Mouse (Mus musculus) heart, adult 18-20 months (tissue): ENCODE measurements around the gene Olfr692. TPM values are rescaled to one million over a fixed set of nuclear protein-coding genes. Genes with fewer than 3 reads are reported as not detected.
A peak's percentile ranks its signal among the peaks of the same experiment; 100 is the strongest.

Experiments used
- DNase-seq, 2 experiments: peaks; one replicate each; pipeline ENCODE4 v3.0.0; 2021 to 2022; ENCODE audit warnings: mixed read lengths in 1 of 2
- total RNA-seq, 2 experiments: library from RNA; stranded (reverse); gene quantifications; 2 replicates each; pipeline ENCODE4 v1.2.3; 2021

Gene Olfr692
- total RNA-seq, 2 experiments from 2014 or later: not detected

DNA sequence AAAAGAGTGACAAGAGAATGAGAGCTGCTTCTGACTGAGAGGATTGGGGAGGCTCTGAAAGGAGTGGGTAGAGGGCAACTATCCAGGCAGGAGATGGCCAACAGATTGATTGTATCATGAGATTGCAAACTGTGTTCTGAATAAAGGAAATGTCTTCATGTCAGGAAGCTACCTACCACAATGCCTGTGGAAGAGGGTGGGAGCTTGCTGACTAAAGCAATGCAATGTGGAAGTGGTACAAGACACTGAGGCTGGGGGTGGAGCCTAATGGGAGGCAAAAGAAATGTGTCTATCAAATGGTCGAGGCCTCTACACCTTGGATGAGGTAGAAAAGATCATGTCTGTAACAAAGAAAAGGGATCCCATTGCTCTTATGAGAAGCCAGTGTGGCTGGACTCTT lies 38.3 kb downstream of the Olfr692 start:
- DNase-seq: no peak

DNA sequence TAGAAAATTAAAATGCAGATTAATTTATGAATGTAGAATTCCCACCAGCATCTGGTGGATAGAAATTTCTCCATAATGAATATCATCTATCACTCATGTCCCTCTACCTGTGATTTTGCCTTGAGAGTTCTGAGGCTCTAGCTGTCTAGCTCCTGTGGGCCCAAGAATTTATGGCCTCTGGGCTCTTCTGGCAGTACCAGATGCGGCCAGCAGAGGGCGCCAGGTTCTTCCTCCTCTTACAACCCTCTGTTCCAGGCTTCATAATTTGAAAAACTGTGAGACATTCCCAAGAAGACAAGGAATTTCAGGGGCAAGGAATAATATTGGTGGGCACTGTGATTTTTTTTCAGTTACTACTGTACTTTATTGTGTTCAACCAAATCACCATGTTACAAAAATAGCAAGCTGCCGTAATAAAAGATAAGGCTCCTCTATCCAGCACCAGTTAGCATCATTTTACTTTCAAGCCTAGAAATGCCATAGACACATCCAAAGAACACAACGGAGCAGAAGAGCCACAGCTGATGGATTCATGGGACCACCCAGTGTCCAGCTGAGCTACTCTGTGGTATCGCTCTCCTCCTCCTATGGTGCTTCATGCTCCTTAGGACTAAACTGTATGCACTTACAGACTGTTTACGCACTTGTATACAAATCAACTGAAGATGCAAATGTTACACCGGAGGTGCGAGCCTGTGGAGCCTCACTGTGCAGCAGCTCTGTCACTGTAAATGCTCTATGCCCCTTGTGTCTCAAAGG lies 44.0 kb downstream of the Olfr692 start:
- peak; percentile 59 to 90 for DNase-seq

DNA sequence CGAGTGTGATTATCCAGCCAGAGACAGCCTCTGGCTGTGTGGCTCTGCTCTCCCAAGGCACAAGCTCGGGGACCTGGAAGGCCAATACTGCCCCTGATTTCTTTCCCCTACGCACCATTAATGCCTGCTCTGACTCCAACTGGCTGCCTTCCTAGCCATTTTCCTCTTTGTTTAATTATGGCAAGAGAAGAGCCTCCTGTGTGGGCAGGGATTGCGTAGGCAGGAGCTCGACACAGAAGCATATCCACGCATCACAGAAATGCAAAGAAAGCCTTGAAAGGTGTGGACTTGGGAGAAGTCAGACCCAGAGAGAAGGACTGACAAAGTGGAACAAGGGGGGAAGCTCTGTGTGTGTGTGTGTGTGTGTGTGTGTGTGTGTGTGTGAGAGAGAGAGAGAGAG lies 46.4 kb downstream of the Olfr692 start:
- DNase-seq: no peak

DNA sequence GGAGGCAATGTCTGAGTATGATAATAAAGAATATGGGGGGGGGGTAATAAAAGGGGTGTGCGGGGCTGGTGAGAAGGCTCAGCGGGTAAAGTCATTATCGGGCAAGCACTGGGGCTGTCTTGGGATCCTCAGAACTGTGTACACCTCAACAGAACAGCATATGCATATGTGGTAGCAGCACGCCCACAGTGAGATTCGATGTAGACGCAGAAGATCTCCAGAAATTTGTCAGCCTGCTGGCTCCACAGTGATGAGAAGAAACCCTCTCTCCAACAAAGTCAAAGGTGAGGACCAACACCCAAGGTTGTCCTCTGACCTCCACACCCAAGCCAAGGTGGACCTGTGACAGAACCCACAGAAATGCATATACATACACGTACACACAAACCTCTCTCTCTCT lies 48.5 kb downstream of the Olfr692 start:
- no peak for DNase-seq

DNA sequence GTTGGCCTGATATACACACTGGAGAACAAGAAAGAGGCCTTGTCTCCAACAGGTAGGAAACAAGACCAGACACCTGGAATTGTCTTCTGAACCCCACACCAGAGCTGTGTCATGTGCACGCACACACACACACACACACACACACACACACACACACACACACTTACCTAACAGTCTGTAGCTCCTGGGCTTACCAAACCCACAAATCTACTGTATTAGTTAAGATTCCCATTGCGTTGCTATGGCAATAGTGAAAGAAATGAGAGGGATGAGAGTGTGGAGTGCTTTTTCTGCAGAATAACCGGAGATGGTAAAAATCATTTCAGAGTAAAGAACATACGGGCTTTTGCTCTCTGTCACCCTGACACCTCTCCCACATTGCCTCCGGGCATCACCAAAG lies 50.1 kb downstream of the Olfr692 start:
- DNase-seq: no peak

Other genes with a start within 250 kb of the Olfr692 start
- not detected for gene Olfr683, start 221.2 kb upstream of the Olfr692 start, total RNA-seq
- gene Olfr684, start 204.6 kb upstream of the Olfr692 start, total RNA-seq: not detected
- gene Olfr685, start 182.2 kb upstream of the Olfr692 start, total RNA-seq: not detected
- gene Olfr686, start 160.7 kb upstream of the Olfr692 start, total RNA-seq: not detected
- not detected for gene Olfr688, start 80.1 kb upstream of the Olfr692 start, total RNA-seq
- gene Olfr689, start 57.1 kb upstream of the Olfr692 start, total RNA-seq: not detected
- not detected for gene Olfr690, start 34.1 kb upstream of the Olfr692 start, total RNA-seq
- gene Olfr691, start 26.0 kb upstream of the Olfr692 start, total RNA-seq: not detected
- not detected for gene Gm5901, start 6.8 kb downstream of the Olfr692 start, total RNA-seq
- 10 to 100 TPM; 15.5 to 16.1 TPM for gene Fam160a2, start 31.8 kb downstream of the Olfr692 start, total RNA-seq
- gene Cnga4, start 36.3 kb downstream of the Olfr692 start, total RNA-seq: not detected
- gene Cckbr, start 57.5 kb downstream of the Olfr692 start, total RNA-seq: not detected
- gene Cavin3, start 114.1 kb downstream of the Olfr692 start, total RNA-seq: 10 to 100 TPM; 20.0 to 20.7 TPM
- gene Smpd1, start 186.1 kb downstream of the Olfr692 start, total RNA-seq: 100 to 1,000 TPM; 170 to 189 TPM
- gene Apbb1, start 213.4 kb downstream of the Olfr692 start, total RNA-seq: 100 to 1,000 TPM; 119 to 124 TPM
- gene Hpx, start 231.9 kb downstream of the Olfr692 start, total RNA-seq: not detected